Mouse (Mus musculus) stomach, postnatal 0 days (tissue): Measurements from ENCODE around the gene D1Pas1. TPM values are rescaled to one million over a fixed set of nuclear protein-coding genes. Genes with fewer than 3 reads are reported as not detected.
A peak's percentile ranks its signal among the peaks of the same experiment; 100 is the strongest.

Experiments
- ATAC-seq: fragments of 200-750 bp; cut with Nextera tagmentation; 2 replicates; pipeline ENCODE4 v1.8.0; 2017; ENCODE audit not compliant: low FRiP score, low TSS enrichment
- DNase-seq: peaks from one replicate; pipeline ENCODE4 v3.0.0-alpha.2; 2016; ENCODE audit warnings: low spot score
- H3K27ac ChIP-seq: fragments of 300-500 bp; sonication (generic); replicated peaks from 2 replicates; pipeline ENCODE4 v1.5.1; 2014; ENCODE audit warnings: mild to moderate bottlenecking, control low read depth
- H3K27me3 ChIP-seq: fragments of 300-500 bp; sonication (generic); 2 replicates; pipeline ENCODE4 v1.6.1; 2014; ENCODE audit warnings: low read length; ENCODE audit not compliant: control insufficient read depth, insufficient read depth
- H3K36me3 ChIP-seq: fragments of 300-500 bp; sonication (generic); 2 replicates; pipeline ENCODE4 v1.6.1; 2014; ENCODE audit warnings: low read length, mixed read lengths; ENCODE audit not compliant: control insufficient read depth, insufficient read depth
- H3K4me1 ChIP-seq: fragments of 300-500 bp; sonication (generic); replicated peaks from 2 replicates; pipeline ENCODE4 v1.6.1; 2014; ENCODE audit warnings: antibody characterized with exemption; ENCODE audit not compliant: control insufficient read depth, insufficient read depth
- H3K4me2 ChIP-seq: fragments of 300-500 bp; sonication (generic); replicated peaks from 2 replicates; pipeline ENCODE4 v1.6.1; 2014; ENCODE audit warnings: low read depth, mild to moderate bottlenecking, control low read depth, moderate library complexity
- H3K4me3 ChIP-seq: fragments of 300-500 bp; sonication (generic); 2 replicates; pipeline ENCODE4 v1.5.1; 2014; ENCODE audit warnings: low read depth, low read length, control low read depth
- H3K9ac ChIP-seq: fragments of 300-500 bp; sonication (generic); 2 replicates; pipeline ENCODE4 v1.6.1; 2014; ENCODE audit warnings: mild to moderate bottlenecking, low read length, control low read depth, mixed read lengths
- H3K9me3 ChIP-seq: fragments of 300-500 bp; sonication (generic); 2 replicates; pipeline ENCODE4 v1.6.1; 2016; ENCODE audit warnings: low read length; ENCODE audit not compliant: control insufficient read depth
- CTCF ChIP-seq: IDR thresholded peaks from 2 replicates; pipeline ENCODE4 v1.5.1; 2016; ENCODE audit warnings: antibody characterized with exemption, low read depth, mild to moderate bottlenecking, moderate library complexity
- EP300 ChIP-seq: optimal IDR thresholded peaks from 2 replicates; pipeline ENCODE3; 2016; ENCODE audit warnings: antibody characterized with exemption
- WGBS: fragments of 180-500 bp; shearing (Covaris S2); extraction: QIAGEN DNeasy Blood & Tissue Kit; methylation state at CpG from one replicate; pipeline ENCODE4 v1.1.7; 2014; 5-methylcytosine and 5-hydroxymethylcytosine counted together
- polyA plus RNA-seq: library from polyadenylated mRNA; unstranded; fragments of >200 nt; fragmentation: Nextera tagmentation; extraction: Ambion mirVana; gene quantifications from 2 replicates; pipeline ENCODE4 v1.2.1, GENCODE M21; 2015

D1Pas1 gene
- not detected in 2 replicates for polyA plus RNA-seq

GRCm38 (mm10) chr1:186967201-186967812, at the start of gene D1Pas1:
Gene D1Pas1, plus strand, starts transcription at chr1:186967416.
- Histone ChIP-seq H3K4me3 (no peak within 1 kb of the TSS), H3K36me3 (no peaks in the 10 kb centered on the region), H3K27me3 (no peaks in the 10 kb centered on the region), H3K9me3 (peaks cover 6% of the 10 kb centered on the region; the same call in 1 of the 2 replicates), H3K4me2 (no peak within 1 kb of the TSS), H3K27ac (no peak within 1 kb of the TSS), H3K9ac (no peak within 1 kb of the TSS), H3K4me1 (no peaks in the 10 kb centered on the region)
- peak; percentile 45; the same call in 1 of the 2 replicates for ATAC-seq
- WGBS: 78% methylated on average over 53 of the region's 53 CpGs
- no peak for DNase-seq
- TF ChIP-seq CTCF: no peak
- TF ChIP-seq EP300: no peak

GRCm38 (mm10) chr1:186922489-186923370, 44.5 kb upstream of the D1Pas1 start:
- Histone ChIP-seq H3K4me3 (no peak overlapping the region), H3K27ac (no peak overlapping the region), H3K36me3 (no peaks in the 10 kb centered on the region), H3K9ac (no peak overlapping the region), H3K9me3 (no peaks in the 10 kb centered on the region), H3K4me2 (no peak overlapping the region), H3K27me3 (no peaks in the 10 kb centered on the region), H3K4me1 (no peaks in the 10 kb centered on the region)
- 41% methylated on average over 17 of the region's 17 CpGs for WGBS
- no peak for TF ChIP-seq EP300
- TF ChIP-seq CTCF: no peak
- DNase-seq: no peak
- ATAC-seq: no peak

GRCm38 (mm10) chr1:186924027-186924426, 43.2 kb upstream of the D1Pas1 start:
- H3K36me3 ChIP-seq: no peaks in the 10 kb centered on the region
- no peak overlapping the region for H3K4me2 ChIP-seq
- WGBS: 59% methylated on average over 12 of the region's 12 CpGs
- no peak overlapping the region for H3K27ac ChIP-seq
- no peak overlapping the region for H3K9ac ChIP-seq
- TF ChIP-seq EP300: no peak
- TF ChIP-seq CTCF: no peak
- H3K4me1 ChIP-seq: no peaks in the 10 kb centered on the region
- H3K27me3 ChIP-seq: no peaks in the 10 kb centered on the region
- no peaks in the 10 kb centered on the region for H3K9me3 ChIP-seq
- DNase-seq (no peak), ATAC-seq (no peak)
- no peak overlapping the region for H3K4me3 ChIP-seq

GRCm38 (mm10) chr1:186925411-186925810, 41.8 kb upstream of the D1Pas1 start:
- TF ChIP-seq CTCF (no peak), EP300 (no peak)
- Histone ChIP-seq H3K9ac (no peak overlapping the region), H3K4me2 (no peak overlapping the region), H3K36me3 (no peaks in the 10 kb centered on the region), H3K4me3 (no peak overlapping the region), H3K27ac (no peak overlapping the region), H3K4me1 (no peaks in the 10 kb centered on the region), H3K27me3 (no peaks in the 10 kb centered on the region), H3K9me3 (no peaks in the 10 kb centered on the region)
- DNase-seq (no peak), ATAC-seq (no peak)
- 24% methylated on average over 9 of the region's 9 CpGs for WGBS

- Histone ChIP-seq H3K27me3 (no peaks in the 10 kb centered on the region), H3K36me3 (no peaks in the 10 kb centered on the region)
- WGBS: 67% methylated on average over 8 of the region's 8 CpGs
Measured at GRCm38 (mm10) chr1:186926316-186926949, 40.8 kb upstream of the D1Pas1 start.

GRCm38 (mm10) chr1:186926950-186927316, 40.3 kb upstream of the D1Pas1 start:
- H3K9me3 ChIP-seq: no peaks in the 10 kb centered on the region
- no peak overlapping the region for H3K4me3 ChIP-seq
- DNase-seq (no peak), ATAC-seq (no peak)
- H3K4me1 ChIP-seq: no peaks in the 10 kb centered on the region
- no peak overlapping the region for H3K4me2 ChIP-seq
- H3K9ac ChIP-seq: no peak overlapping the region
- H3K27ac ChIP-seq: no peak overlapping the region
- TF ChIP-seq EP300 (no peak), CTCF (no peak)
- H3K36me3 ChIP-seq: no peaks in the 10 kb centered on the region
- 78% methylated on average over 6 of the region's 6 CpGs for WGBS
- no peaks in the 10 kb centered on the region for H3K27me3 ChIP-seq

More at GRCm38 (mm10) chr1:186926316-186926949, 40.8 kb upstream of the D1Pas1 start:
- TF ChIP-seq EP300: no peak
- Histone ChIP-seq H3K4me3 (no peak overlapping the region), H3K9me3 (no peaks in the 10 kb centered on the region), H3K4me1 (no peaks in the 10 kb centered on the region), H3K9ac (no peak overlapping the region), H3K4me2 (no peak overlapping the region), H3K27ac (no peak overlapping the region)
- ATAC-seq: no peak
- no peak for DNase-seq
